Mouse (Mus musculus): ENCODE measurements around the gene Tbrg1. TPM values are rescaled to one million over a fixed set of nuclear protein-coding genes. Genes with fewer than 3 reads are reported as not detected.

The Tbrg1 gene
- polyA plus RNA-seq, 1 experiment from 2014 or later = 126 TPM

DNA sequence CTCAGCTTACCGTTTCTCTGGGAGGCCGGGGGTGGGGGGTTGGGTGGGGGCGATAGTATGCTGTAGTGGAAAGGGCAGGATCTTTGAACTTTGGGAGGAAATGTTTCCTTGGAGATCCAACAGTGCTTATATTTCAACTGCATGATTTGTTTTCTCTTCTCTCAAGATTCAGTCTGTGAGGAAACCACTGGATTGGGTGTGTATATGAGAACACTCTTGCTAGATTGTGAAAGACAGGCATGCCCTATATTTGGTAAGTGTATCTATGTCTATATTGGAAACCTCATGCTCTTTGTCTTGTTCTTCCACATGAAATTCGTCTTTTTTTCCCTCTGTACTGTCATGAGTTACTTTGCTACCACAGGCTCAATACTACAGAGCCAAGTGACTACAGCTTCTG, 12.6 kb upstream of the Tbrg1 start:
- H3K9ac ChIP-seq (ENCODE audit: low read length) = no peak overlapping the region
- H3K36me3 ChIP-seq (ENCODE audit: control insufficient read depth, insufficient read depth, low read length) = no peaks in the 10 kb centered on the region
- H3K27ac ChIP-seq (replicated peaks in 1 of 2; ENCODE audit: control insufficient read depth in 1 of 2, insufficient read depth in 1 of 2, low read depth in 2 of 2, low read length in 2 of 2) = no peak overlapping the region
- H3K4me3 ChIP-seq (ENCODE audit: control insufficient read depth in 1 of 2, insufficient read depth in 1 of 2, low read depth in 1 of 2, low read length in 2 of 2) = no peak overlapping the region
- ATAC-seq (ENCODE audit: insufficient number of reproducible peaks, insufficient read depth, low FRiP score, low read depth) = no peak
- H3K4me1 ChIP-seq (ENCODE audit: control insufficient read depth in 2 of 2, insufficient read depth in 2 of 2, low read length in 2 of 2) = peaks cover 0 to 6% of the 10 kb centered on the region in 2 experiments; a peak in 2 of 4 replicates
- H3K9me3 ChIP-seq (ENCODE audit: control insufficient read depth, low read length) = 0 out of 2 replicates have a peak, but pooled peaks cover 3% of the 10 kb centered on the region
- WGBS = 67% methylated on average over 4 of the region's 4 CpGs
- no peaks in the 10 kb centered on the region for H3K27me3 ChIP-seq (ENCODE audit: control insufficient read depth, insufficient read depth, low read length)
- H3K4me2 ChIP-seq (ENCODE audit: low read length) = no peak overlapping the region

DNA sequence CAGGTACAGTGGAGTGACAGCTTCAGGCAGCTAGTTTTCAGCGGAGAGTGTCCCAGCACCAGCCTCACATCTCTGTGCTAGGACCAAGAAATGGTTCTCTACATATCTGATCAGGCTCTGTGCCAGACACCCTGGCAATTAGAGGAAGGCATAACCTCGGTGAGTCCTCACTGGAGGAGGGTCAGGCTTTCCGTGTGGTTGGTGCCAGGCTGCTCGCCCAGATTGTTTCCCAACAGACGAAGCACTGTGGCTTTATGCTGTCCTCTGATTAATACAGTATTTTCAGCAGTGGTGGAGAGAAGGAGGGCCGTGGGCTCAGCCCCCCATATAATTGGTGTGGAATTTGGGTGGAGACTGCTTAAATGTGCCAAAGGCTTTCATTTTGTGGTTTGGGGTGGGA, 12.0 kb upstream of the Tbrg1 start, which contains the start of gene Panx3:
Panx3 (minus strand) TSS at position 121 of the 400 bp plus-strand sequence.
- Histone ChIP-seq H3K4me2 (ENCODE audit: low read length) (no peak within 1 kb of the TSS), H3K4me1 (ENCODE audit: control insufficient read depth in 2 of 2, insufficient read depth in 2 of 2, low read length in 2 of 2) (peaks cover 0 to 6% of the 10 kb centered on the region in 2 experiments; a peak in 2 of 4 replicates), H3K9ac (ENCODE audit: low read length) (no peak within 1 kb of the TSS), H3K27ac (replicated peaks in 1 of 2; ENCODE audit: control insufficient read depth in 1 of 2, insufficient read depth in 1 of 2, low read depth in 2 of 2, low read length in 2 of 2) (no peak within 1 kb of the TSS), H3K27me3 (ENCODE audit: control insufficient read depth, insufficient read depth, low read length) (no peaks in the 10 kb centered on the region), H3K36me3 (ENCODE audit: control insufficient read depth, insufficient read depth, low read length) (no peaks in the 10 kb centered on the region), H3K9me3 (ENCODE audit: control insufficient read depth, low read length) (0 out of 2 replicates have a peak, but pooled peaks cover 3% of the 10 kb centered on the region), H3K4me3 (ENCODE audit: control insufficient read depth in 1 of 2, insufficient read depth in 1 of 2, low read depth in 1 of 2, low read length in 2 of 2) (no peak within 1 kb of the TSS)
- WGBS = 55% methylated on average over 6 of the region's 6 CpGs
- ATAC-seq (ENCODE audit: insufficient number of reproducible peaks, insufficient read depth, low FRiP score, low read depth) = no peak

DNA sequence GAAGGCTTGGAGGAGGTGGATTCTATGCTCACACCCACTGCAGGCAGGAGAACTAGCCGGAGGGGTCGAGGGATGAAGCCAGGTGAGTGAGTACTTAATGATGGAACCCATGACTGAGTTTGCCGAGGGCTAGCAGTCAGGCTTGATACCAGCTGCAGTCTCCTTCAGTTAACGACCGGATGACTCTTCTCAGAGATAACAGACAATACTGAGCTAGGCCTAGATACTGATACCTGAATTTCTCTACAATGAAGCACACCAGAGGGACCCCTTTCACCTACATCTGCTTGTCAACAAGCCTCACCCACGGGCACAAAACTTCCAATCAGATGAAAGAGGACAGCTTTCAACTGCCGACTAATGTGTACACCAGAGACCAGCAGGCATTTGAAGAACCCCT, 8.9 kb upstream of the Tbrg1 start:
- no peaks in the 10 kb centered on the region for H3K9me3 ChIP-seq (ENCODE audit: control insufficient read depth, low read length)
- no peak overlapping the region for H3K27ac ChIP-seq (replicated peaks in 1 of 2; ENCODE audit: control insufficient read depth in 1 of 2, insufficient read depth in 1 of 2, low read depth in 2 of 2, low read length in 2 of 2)
- no peaks in the 10 kb centered on the region for H3K27me3 ChIP-seq (ENCODE audit: control insufficient read depth, insufficient read depth, low read length)
- no peaks in the 10 kb centered on the region for H3K36me3 ChIP-seq (ENCODE audit: control insufficient read depth, insufficient read depth, low read length)
- whole genome bisulfite sequencing = 52% methylated on average over 7 of the region's 7 CpGs
- H3K4me1 ChIP-seq (ENCODE audit: control insufficient read depth in 2 of 2, insufficient read depth in 2 of 2, low read length in 2 of 2) = peaks cover 0 to 6% of the 10 kb centered on the region in 2 experiments; a peak in 2 of 4 replicates
- H3K9ac ChIP-seq (ENCODE audit: low read length) = no peak overlapping the region
- no peak for ATAC-seq (ENCODE audit: insufficient number of reproducible peaks, insufficient read depth, low FRiP score, low read depth)
- H3K4me2 ChIP-seq (ENCODE audit: low read length) = no peak overlapping the region
- H3K4me3 ChIP-seq (ENCODE audit: control insufficient read depth in 1 of 2, insufficient read depth in 1 of 2, low read depth in 1 of 2, low read length in 2 of 2) = no peak overlapping the region

DNA sequence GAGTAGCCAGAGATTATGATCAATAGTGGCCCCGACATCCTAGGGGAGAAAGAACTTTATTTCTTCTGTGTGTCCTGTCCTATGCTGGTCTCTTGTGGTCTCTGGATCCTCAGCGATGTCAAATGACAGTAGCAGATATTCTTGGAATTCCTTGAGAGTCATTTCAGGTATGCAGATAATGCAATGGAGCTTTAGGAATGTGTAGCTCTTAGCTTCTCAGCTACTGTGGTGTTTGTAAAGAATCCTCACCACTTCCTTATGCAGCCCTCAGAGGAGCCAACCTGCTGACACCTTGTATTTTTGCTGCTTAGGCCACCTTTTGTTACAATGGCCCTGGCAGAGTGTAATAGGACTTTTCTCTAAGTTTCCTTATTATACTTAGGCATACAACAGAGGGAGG, 7.5 kb upstream of the Tbrg1 start:
- no peak overlapping the region for H3K4me3 ChIP-seq (ENCODE audit: control insufficient read depth in 1 of 2, insufficient read depth in 1 of 2, low read depth in 1 of 2, low read length in 2 of 2)
- peaks cover 0 to 6% of the 10 kb centered on the region in 2 experiments; a peak in 2 of 4 replicates for H3K4me1 ChIP-seq (ENCODE audit: control insufficient read depth in 2 of 2, insufficient read depth in 2 of 2, low read length in 2 of 2)
- H3K9me3 ChIP-seq (ENCODE audit: control insufficient read depth, low read length) = no peaks in the 10 kb centered on the region
- 41% methylated on average over 2 of the region's 2 CpGs for WGBS
- H3K36me3 ChIP-seq (ENCODE audit: control insufficient read depth, insufficient read depth, low read length) = no peaks in the 10 kb centered on the region
- H3K27me3 ChIP-seq (ENCODE audit: control insufficient read depth, insufficient read depth, low read length) = no peaks in the 10 kb centered on the region
- no peak overlapping the region for H3K9ac ChIP-seq (ENCODE audit: low read length)
- H3K27ac ChIP-seq (replicated peaks in 1 of 2; ENCODE audit: control insufficient read depth in 1 of 2, insufficient read depth in 1 of 2, low read depth in 2 of 2, low read length in 2 of 2) = no peak overlapping the region
- H3K4me2 ChIP-seq (ENCODE audit: low read length) = no peak overlapping the region
- ATAC-seq (ENCODE audit: insufficient number of reproducible peaks, insufficient read depth, low FRiP score, low read depth) = no peak

DNA sequence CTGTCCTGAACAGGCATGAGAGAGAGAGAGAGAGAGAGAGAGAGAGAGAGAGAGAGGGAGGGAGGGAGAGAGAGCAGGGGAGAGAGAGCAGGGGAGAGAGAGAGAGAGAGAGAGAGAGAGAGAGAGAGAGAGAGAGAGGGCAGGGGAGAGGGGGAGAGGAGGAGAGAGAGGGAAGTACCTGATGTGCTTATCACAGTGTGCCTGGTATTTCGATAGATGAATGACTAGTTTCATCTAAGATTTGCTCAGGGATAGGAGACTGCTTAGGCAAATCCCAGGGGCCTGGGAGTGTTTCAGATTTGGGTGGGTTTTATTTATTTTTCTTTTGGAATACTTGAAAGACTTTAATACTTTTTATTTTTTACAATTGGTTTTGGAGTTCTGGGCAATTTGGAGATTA, 6.1 kb upstream of the Tbrg1 start:
- no peak for ATAC-seq (ENCODE audit: insufficient number of reproducible peaks, insufficient read depth, low FRiP score, low read depth)
- no peaks in the 10 kb centered on the region for H3K4me1 ChIP-seq (ENCODE audit: control insufficient read depth in 2 of 2, insufficient read depth in 2 of 2, low read length in 2 of 2)
- H3K9ac ChIP-seq (ENCODE audit: low read length) = no peak overlapping the region
- H3K4me2 ChIP-seq (ENCODE audit: low read length) = no peak overlapping the region
- H3K27me3 ChIP-seq (ENCODE audit: control insufficient read depth, insufficient read depth, low read length) = no peaks in the 10 kb centered on the region
- H3K27ac ChIP-seq (replicated peaks in 1 of 2; ENCODE audit: control insufficient read depth in 1 of 2, insufficient read depth in 1 of 2, low read depth in 2 of 2, low read length in 2 of 2) = no peak overlapping the region
- WGBS = 52% methylated on average over 1 of the region's 1 CpGs
- no peaks in the 10 kb centered on the region for H3K9me3 ChIP-seq (ENCODE audit: control insufficient read depth, low read length)
- no peaks in the 10 kb centered on the region for H3K36me3 ChIP-seq (ENCODE audit: control insufficient read depth, insufficient read depth, low read length)
- no peak overlapping the region for H3K4me3 ChIP-seq (ENCODE audit: control insufficient read depth in 1 of 2, insufficient read depth in 1 of 2, low read depth in 1 of 2, low read length in 2 of 2)

DNA sequence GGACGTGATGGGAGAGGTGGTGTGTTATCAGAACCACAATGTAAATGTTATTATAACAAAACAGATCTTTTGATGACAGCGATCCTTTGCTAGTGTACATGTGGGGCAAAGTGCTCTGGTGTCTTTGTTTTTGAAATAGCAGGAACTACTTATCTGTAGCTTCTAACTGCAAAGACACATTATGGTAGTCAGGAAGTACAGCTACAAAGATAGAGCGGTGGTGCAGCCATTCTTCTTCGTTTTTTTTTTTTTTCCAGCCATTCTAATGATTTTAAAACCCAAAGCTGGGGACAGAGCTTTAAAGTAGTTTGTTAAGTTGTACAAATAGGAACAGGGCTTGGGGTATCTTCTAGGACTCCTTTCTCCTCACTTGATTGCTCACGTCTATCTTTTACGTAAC, 2.3 kb upstream of the Tbrg1 start:
- no peaks in the 10 kb centered on the region for H3K9me3 ChIP-seq (ENCODE audit: control insufficient read depth, low read length)
- H3K27ac ChIP-seq (replicated peaks in 1 of 2; ENCODE audit: control insufficient read depth in 1 of 2, insufficient read depth in 1 of 2, low read depth in 2 of 2, low read length in 2 of 2) = no peak overlapping the region
- H3K4me2 ChIP-seq (ENCODE audit: low read length) = no peak overlapping the region
- no peak overlapping the region for H3K4me3 ChIP-seq (ENCODE audit: control insufficient read depth in 1 of 2, insufficient read depth in 1 of 2, low read depth in 1 of 2, low read length in 2 of 2)
- H3K36me3 ChIP-seq (ENCODE audit: control insufficient read depth, insufficient read depth, low read length) = peaks cover 6% of the 10 kb centered on the region
- 68% methylated on average over 6 of the region's 6 CpGs for WGBS
- H3K4me1 ChIP-seq (ENCODE audit: control insufficient read depth in 2 of 2, insufficient read depth in 2 of 2, low read length in 2 of 2) = peaks cover 0 to 11% of the 10 kb centered on the region in 2 experiments; a peak in 3 of 4 replicates
- no peaks in the 10 kb centered on the region for H3K27me3 ChIP-seq (ENCODE audit: control insufficient read depth, insufficient read depth, low read length)
- ATAC-seq (ENCODE audit: insufficient number of reproducible peaks, insufficient read depth, low FRiP score, low read depth) = no peak
- no peak overlapping the region for H3K9ac ChIP-seq (ENCODE audit: low read length)

DNA sequence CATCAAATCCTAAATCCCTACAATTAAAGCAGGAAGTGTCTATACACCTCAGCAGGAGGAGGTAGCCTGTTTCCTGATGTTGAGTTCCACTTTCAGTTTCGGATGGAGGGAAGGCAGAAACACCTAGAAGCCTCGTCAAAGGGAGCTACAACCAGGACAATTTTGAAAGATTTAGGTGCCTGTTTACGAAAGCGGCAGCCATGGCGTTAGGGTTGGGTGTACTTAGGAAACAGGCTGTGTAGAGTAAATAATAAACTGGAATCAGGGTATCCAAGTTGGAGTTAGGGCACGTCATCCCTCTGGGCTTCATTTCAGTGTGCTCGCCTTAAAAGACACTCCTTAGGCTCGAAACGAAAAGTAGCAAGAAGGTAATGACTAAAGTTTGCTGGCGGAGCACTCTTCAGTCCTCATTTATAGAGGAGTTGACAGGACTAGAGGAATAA, 652 bp downstream of the Tbrg1 start:
- H3K27ac ChIP-seq (replicated peaks in 1 of 2; ENCODE audit: control insufficient read depth in 1 of 2, insufficient read depth in 1 of 2, low read depth in 2 of 2, low read length in 2 of 2) = peak overlapping the region; percentile 79 to 88
- no peak for ATAC-seq (ENCODE audit: insufficient number of reproducible peaks, insufficient read depth, low FRiP score, low read depth)
- peaks cover 2 to 11% of the 10 kb centered on the region in 2 experiments for H3K4me1 ChIP-seq (ENCODE audit: control insufficient read depth in 2 of 2, insufficient read depth in 2 of 2, low read length in 2 of 2)
- peaks cover 34% of the 10 kb centered on the region for H3K36me3 ChIP-seq (ENCODE audit: control insufficient read depth, insufficient read depth, low read length)
- peak overlapping the region; percentile 64 to 83 for H3K4me3 ChIP-seq (ENCODE audit: control insufficient read depth in 1 of 2, insufficient read depth in 1 of 2, low read depth in 1 of 2, low read length in 2 of 2)
- H3K27me3 ChIP-seq (ENCODE audit: control insufficient read depth, insufficient read depth, low read length) = no peaks in the 10 kb centered on the region
- H3K9me3 ChIP-seq (ENCODE audit: control insufficient read depth, low read length) = no peaks in the 10 kb centered on the region
- peak overlapping the region; percentile 92 for H3K4me2 ChIP-seq (ENCODE audit: low read length)
- H3K9ac ChIP-seq (ENCODE audit: low read length) = peak overlapping the region; percentile 86
- WGBS = 2% methylated on average over 10 of the region's 10 CpGs

DNA sequence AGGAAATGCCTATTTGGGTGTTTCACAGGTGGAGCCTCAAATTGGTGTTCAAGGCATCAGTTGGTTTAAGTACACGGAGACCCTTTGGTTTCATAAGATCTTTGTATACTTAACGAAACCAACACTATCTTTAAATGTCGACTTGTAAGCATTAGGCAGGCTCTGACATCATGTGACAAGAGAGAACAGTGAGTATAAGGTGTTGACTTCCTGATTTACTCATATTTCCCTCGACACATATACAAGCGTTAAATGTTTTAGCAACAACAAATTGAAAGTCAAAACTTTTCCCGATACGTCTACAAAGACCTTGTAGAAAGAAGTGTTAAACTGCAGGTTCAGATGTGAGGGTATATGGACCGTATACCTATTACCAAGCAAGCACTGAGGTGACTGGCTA, 1.2 kb downstream of the Tbrg1 start:
- Histone ChIP-seq H3K9ac (ENCODE audit: low read length) (peak overlapping the region; percentile 86), H3K36me3 (ENCODE audit: control insufficient read depth, insufficient read depth, low read length) (peaks cover 39% of the 10 kb centered on the region), H3K27ac (replicated peaks in 1 of 2; ENCODE audit: control insufficient read depth in 1 of 2, insufficient read depth in 1 of 2, low read depth in 2 of 2, low read length in 2 of 2) (peak overlapping the region in 1 of 2 experiments; percentile 88; a peak in 1 of 4 replicates), H3K27me3 (ENCODE audit: control insufficient read depth, insufficient read depth, low read length) (no peaks in the 10 kb centered on the region), H3K4me2 (ENCODE audit: low read length) (peak overlapping the region; percentile 92), H3K4me3 (ENCODE audit: control insufficient read depth in 1 of 2, insufficient read depth in 1 of 2, low read depth in 1 of 2, low read length in 2 of 2) (peak overlapping the region in 1 of 2 experiments; percentile 83; a peak in 3 of 4 replicates), H3K9me3 (ENCODE audit: control insufficient read depth, low read length) (no peaks in the 10 kb centered on the region), H3K4me1 (ENCODE audit: control insufficient read depth in 2 of 2, insufficient read depth in 2 of 2, low read length in 2 of 2) (peaks cover 2 to 11% of the 10 kb centered on the region in 2 experiments)
- no peak for ATAC-seq (ENCODE audit: insufficient number of reproducible peaks, insufficient read depth, low FRiP score, low read depth)
- 45% methylated on average over 8 of the region's 8 CpGs for WGBS

Measured in heart, embryonic 14.5 days (tissue).